Mouse (Mus musculus): ENCODE measurements around the gene Zfp212. TPM values are rescaled to one million over a fixed set of nuclear protein-coding genes. Genes with fewer than 3 reads are reported as not detected.

Gene Zfp212
- polyA plus RNA-seq, 1 experiment from 2014 or later, result 17.7 TPM

GRCm38 (mm10) chr6:47903587-47903986 is 16.7 kb upstream of the Zfp212 start:
- ChIA-PET POLR2A (no interaction called here), CTCF (interaction anchor here (0.8 kb wide), 1 partner anchor 14 kb away, joined by 3 read pairs; no protein-coding TSS in a partner anchor)
- DNase-seq (ENCODE audit: low read depth, low spot score) (peak; percentile 12), ATAC-seq (no peak)
- in situ Hi-C loops (cut with MboI; ENCODE audit: low pct_unique_long_range_greater_than_20kb), result no loop called here
- no peaks in the 10 kb centered on the region for H3K27me3 ChIP-seq
- no peak for TF ChIP-seq CTCF (IDR thresholded peaks at IDR 0.05)

GRCm38 (mm10) chr6:47904361-47904760 is 15.9 kb upstream of the Zfp212 start:
- in situ Hi-C loops (cut with MboI; ENCODE audit: low pct_unique_long_range_greater_than_20kb), result no loop called here
- CTCF ChIA-PET, result no interaction called here
- ATAC-seq, result no peak
- no peaks in the 10 kb centered on the region for H3K27me3 ChIP-seq
- TF ChIP-seq CTCF (IDR thresholded peaks at IDR 0.05), result no peak
- no peak for DNase-seq (ENCODE audit: low read depth, low spot score)
- POLR2A ChIA-PET, result no interaction called here

- ATAC-seq, result no peak
- CTCF ChIA-PET, result interaction anchor here (1.5 kb wide), 1 partner anchor 14 kb away, joined by 3 read pairs; no protein-coding TSS in a partner anchor
- in situ Hi-C loops (cut with MboI; ENCODE audit: low pct_unique_long_range_greater_than_20kb), result no loop called here
- no peak for TF ChIP-seq CTCF (IDR thresholded peaks at IDR 0.05)
- no peaks in the 10 kb centered on the region for H3K27me3 ChIP-seq
- DNase-seq (ENCODE audit: low read depth, low spot score), result no peak
- POLR2A ChIA-PET, result no interaction called here
These were observed 15.2 kb upstream of the Zfp212 start for GRCm38 (mm10) chr6:47904917-47905695.

- no peak for ATAC-seq
- ChIA-PET CTCF (interaction anchor here (1.5 kb wide), 1 partner anchor 12 kb away, joined by 3 read pairs; no protein-coding TSS in a partner anchor), POLR2A (no interaction called here)
- no peak for TF ChIP-seq CTCF (IDR thresholded peaks at IDR 0.05)
- in situ Hi-C loops (cut with MboI; ENCODE audit: low pct_unique_long_range_greater_than_20kb), result no loop called here
- no peaks in the 10 kb centered on the region for H3K27me3 ChIP-seq
- no peak for DNase-seq (ENCODE audit: low read depth, low spot score)
These were observed 13.9 kb upstream of the Zfp212 start for GRCm38 (mm10) chr6:47906326-47906725.

- ATAC-seq (no peak), DNase-seq (ENCODE audit: low read depth, low spot score) (no peak)
- TF ChIP-seq CTCF (IDR thresholded peaks at IDR 0.05), result no peak
- ChIA-PET CTCF (no interaction called here), POLR2A (no interaction called here)
- in situ Hi-C loops (cut with MboI; ENCODE audit: low pct_unique_long_range_greater_than_20kb), result no loop called here
- no peaks in the 10 kb centered on the region for H3K27me3 ChIP-seq
These were observed 11.3 kb upstream of the Zfp212 start for GRCm38 (mm10) chr6:47909007-47909406.

GRCm38 (mm10) chr6:47911650-47912049 is 8.6 kb upstream of the Zfp212 start:
- no peak for DNase-seq (ENCODE audit: low read depth, low spot score)
- POLR2A ChIA-PET, result no interaction called here
- in situ Hi-C loops (cut with MboI; ENCODE audit: low pct_unique_long_range_greater_than_20kb), result no loop called here
- no peak for ATAC-seq
- no peaks in the 10 kb centered on the region for H3K27me3 ChIP-seq
- CTCF ChIA-PET, result no interaction called here
- no peak for TF ChIP-seq CTCF (IDR thresholded peaks at IDR 0.05)

GRCm38 (mm10) chr6:47912991-47913390 is 7.3 kb upstream of the Zfp212 start:
- ATAC-seq, result no peak
- ChIA-PET CTCF (no interaction called here), POLR2A (no interaction called here)
- DNase-seq (ENCODE audit: low read depth, low spot score), result no peak
- H3K27me3 ChIP-seq, result no peaks in the 10 kb centered on the region
- in situ Hi-C loops (cut with MboI; ENCODE audit: low pct_unique_long_range_greater_than_20kb), result no loop called here
- no peak for TF ChIP-seq CTCF (IDR thresholded peaks at IDR 0.05)

- ChIA-PET CTCF (interaction anchor here (0.7 kb wide), 1 partner anchor 13 kb away, joined by 3 read pairs; no protein-coding TSS in a partner anchor), POLR2A (interaction anchor here (1.0 kb wide), 1 partner anchor 9 kb away, joined by 3 read pairs; no protein-coding TSS in a partner anchor)
- TF ChIP-seq CTCF (IDR thresholded peaks at IDR 0.05), result no peak
- H3K27me3 ChIP-seq, result no peaks in the 10 kb centered on the region
- in situ Hi-C loops (cut with MboI; ENCODE audit: low pct_unique_long_range_greater_than_20kb), result no loop called here
- no peak for ATAC-seq
- DNase-seq (ENCODE audit: low read depth, low spot score), result no peak
These were observed 3.2 kb upstream of the Zfp212 start for GRCm38 (mm10) chr6:47917051-47917450.

- in situ Hi-C loops (cut with MboI; ENCODE audit: low pct_unique_long_range_greater_than_20kb), result no loop called here
- ATAC-seq (no peak), DNase-seq (ENCODE audit: low read depth, low spot score) (no peak)
- ChIA-PET CTCF (interaction anchor here (1.1 to 1.3 kb wide), 2 partner anchors 13 to 32 kb away, joined by 3 read pairs; no protein-coding TSS in a partner anchor), POLR2A (no interaction called here)
- H3K27me3 ChIP-seq, result no peaks in the 10 kb centered on the region
- no peak for TF ChIP-seq CTCF (IDR thresholded peaks at IDR 0.05)
These were observed 1.5 kb upstream of the Zfp212 start for GRCm38 (mm10) chr6:47918768-47919274.

GRCm38 (mm10) chr6:47919646-47920446 is 430 bp upstream of the Zfp212 start:
- ATAC-seq (no peak), DNase-seq (ENCODE audit: low read depth, low spot score) (no peak)
- in situ Hi-C loops (cut with MboI; ENCODE audit: low pct_unique_long_range_greater_than_20kb), result no loop called here
- POLR2A ChIA-PET, result no interaction called here
- no peak for TF ChIP-seq CTCF (IDR thresholded peaks at IDR 0.05)
- H3K27me3 ChIP-seq, result no peaks in the 10 kb centered on the region
- CTCF ChIA-PET, result interaction anchor here (0.8 to 2.6 kb wide), 4 partner anchors 14 to 866 kb away, joined by 3 to 6 read pairs (median 4); no protein-coding TSS in a partner anchor

All from Patski (cell line).